Mouse (Mus musculus): ENCODE results near the gene Rdh16. TPM values are rescaled to one million over a fixed set of nuclear protein-coding genes. Genes with fewer than 3 reads are reported as not detected.
"Not testable (repeated sequence)": the region's sequence is repeated elsewhere in the genome, so short reads cannot be mapped to it uniquely, and the experiment has no call there.

Gene Rdh16
- polyA plus RNA-seq, 1 experiment from 2014 or later, result not detected

DNA sequence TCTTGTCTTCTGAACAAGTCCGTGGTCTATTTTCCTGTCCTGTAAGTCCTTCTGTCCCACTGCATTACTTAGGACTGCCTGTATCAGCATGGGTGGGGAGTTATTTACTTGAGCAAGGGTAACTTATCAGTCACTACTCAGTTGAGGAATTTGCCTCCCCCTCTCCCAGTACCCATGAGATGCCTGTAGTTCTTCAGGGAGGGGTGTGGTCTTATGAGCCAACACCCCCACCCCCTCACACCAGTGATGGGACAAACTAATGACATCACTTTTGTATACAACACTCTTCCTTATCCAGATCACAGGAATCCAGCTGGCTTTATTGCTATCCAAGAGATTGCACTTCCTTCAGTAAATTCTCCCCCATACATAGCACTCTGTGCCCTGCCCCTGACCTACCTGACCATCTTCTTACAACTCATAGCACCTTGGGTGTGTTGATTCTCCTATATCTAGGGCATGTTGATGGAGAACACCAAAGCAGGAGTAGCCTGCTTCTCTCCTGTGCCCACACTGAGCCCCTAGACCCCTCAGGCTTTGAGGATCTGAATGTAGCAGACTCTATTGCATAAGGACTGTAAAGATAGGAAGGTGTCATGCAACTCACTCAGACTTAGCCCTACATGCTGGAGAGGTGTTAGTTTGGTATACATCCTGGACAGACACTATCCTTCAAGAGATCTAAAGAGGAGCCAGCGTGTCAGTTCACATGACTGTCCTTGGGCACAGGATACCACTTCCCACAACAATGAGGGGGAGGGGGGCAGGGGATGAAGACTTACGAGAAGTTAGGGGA lies 77.5 kb downstream of the Rdh16 start:
- Histone ChIP-seq H3K27ac (replicated peaks) (no peak overlapping the region), H3K27me3 (no peaks in the 10 kb centered on the region), H3K4me3 (replicated peaks) (no peak overlapping the region), H3K9ac (no peak overlapping the region), H3K4me2 (replicated peaks) (no peak overlapping the region), H3K9me3 (replicated peaks) (no peaks in the 10 kb centered on the region), H3K36me3 (no peaks in the 10 kb centered on the region), H3K4me1 (no peaks in the 10 kb centered on the region)
- no peak for ATAC-seq (ENCODE audit: insufficient number of reproducible peaks, low FRiP score, low TSS enrichment, low read depth)
- WGBS, result 75% methylated on average over 3 of the region's 3 CpGs

DNA sequence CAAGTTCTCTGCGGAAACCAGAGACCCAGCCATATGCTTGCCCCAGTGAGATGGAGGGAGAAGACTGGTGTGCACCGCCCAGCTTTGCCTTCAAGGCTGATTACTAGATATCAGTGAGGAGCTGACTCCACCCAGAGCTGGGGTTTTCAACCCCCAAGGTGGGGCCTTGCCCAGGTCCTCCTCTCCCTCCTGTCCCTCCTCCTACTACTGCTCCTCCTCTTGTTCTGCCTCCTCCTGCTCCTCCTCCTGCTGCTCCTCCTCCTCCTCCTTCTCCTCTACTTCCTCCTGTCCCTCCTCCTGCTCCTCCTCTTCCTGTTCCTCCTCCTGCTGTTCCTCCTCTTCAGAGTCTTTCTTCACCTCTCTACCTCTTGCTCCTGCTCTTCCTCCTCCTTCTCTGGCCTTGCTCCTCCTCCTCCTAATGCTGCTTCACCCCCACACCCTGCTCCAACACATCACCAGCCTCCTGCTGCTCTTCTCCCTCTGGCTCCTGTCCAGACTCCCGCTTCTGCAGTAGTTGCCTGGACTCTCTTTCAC lies 78.3 kb downstream of the Rdh16 start:
- no peaks in the 10 kb centered on the region for H3K9me3 ChIP-seq (replicated peaks)
- no peak overlapping the region for H3K9ac ChIP-seq
- H3K4me1 ChIP-seq, result no peaks in the 10 kb centered on the region
- no peak overlapping the region for H3K4me3 ChIP-seq (replicated peaks)
- no peak; the same call in 1 of the 2 replicates for ATAC-seq (ENCODE audit: insufficient number of reproducible peaks, low FRiP score, low TSS enrichment, low read depth)
- H3K27ac ChIP-seq (replicated peaks), result no peak overlapping the region
- 75% methylated on average over 3 of the region's 3 CpGs for WGBS
- no peaks in the 10 kb centered on the region for H3K27me3 ChIP-seq
- no peaks in the 10 kb centered on the region for H3K36me3 ChIP-seq
- no peak overlapping the region for H3K4me2 ChIP-seq (replicated peaks)

DNA sequence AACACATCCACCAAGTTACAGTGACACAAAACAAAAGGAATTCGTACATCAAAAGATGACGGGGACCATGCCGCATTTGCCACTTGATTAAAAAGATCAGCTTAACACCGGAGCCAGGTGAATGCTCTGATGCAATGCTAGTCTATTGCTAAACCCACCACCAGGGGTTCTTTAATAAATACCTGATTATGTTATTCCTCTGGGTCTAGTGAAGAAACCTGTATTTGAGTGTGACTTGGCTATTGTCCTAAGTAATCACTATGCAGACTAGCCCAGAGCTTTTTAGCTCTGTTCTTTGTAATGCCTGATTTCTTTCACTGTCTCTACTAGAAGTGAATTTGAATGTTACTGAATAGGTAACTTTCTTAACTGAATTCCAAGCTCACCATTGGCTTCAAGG lies 80.1 kb downstream of the Rdh16 start:
- Histone ChIP-seq H3K4me2 (replicated peaks) (no peak overlapping the region), H3K4me3 (replicated peaks) (no peak overlapping the region), H3K36me3 (no peaks in the 10 kb centered on the region), H3K4me1 (no peaks in the 10 kb centered on the region), H3K27ac (replicated peaks) (no peak overlapping the region), H3K9me3 (replicated peaks) (no peaks in the 10 kb centered on the region), H3K9ac (no peak overlapping the region), H3K27me3 (no peaks in the 10 kb centered on the region)
- 79% methylated on average over 4 of the region's 4 CpGs for WGBS
- no peak for ATAC-seq (ENCODE audit: insufficient number of reproducible peaks, low FRiP score, low TSS enrichment, low read depth)

DNA sequence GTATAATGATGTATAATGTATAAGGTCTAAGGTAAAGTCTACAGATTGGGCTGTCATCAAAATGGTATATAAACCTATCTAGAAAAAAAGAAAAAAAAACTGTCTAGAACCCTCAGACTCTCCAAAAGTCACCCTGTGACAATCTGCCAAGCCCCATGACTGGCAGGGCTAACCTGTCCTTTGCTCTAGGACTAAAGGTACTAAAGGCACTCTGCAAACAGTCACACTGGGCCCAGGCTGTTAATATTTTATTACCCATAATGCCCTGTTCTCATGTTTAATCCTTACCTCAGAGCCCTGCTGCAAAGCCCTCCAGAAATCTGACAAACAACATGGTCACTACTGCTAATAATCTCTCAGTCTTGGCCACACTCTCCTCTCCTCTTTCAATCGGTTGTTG lies 85.6 kb downstream of the Rdh16 start:
- no peak overlapping the region for H3K4me2 ChIP-seq (replicated peaks)
- H3K4me1 ChIP-seq, result no peaks in the 10 kb centered on the region
- ATAC-seq (ENCODE audit: insufficient number of reproducible peaks, low FRiP score, low TSS enrichment, low read depth), result no peak
- WGBS, result 80% methylated on average over 1 of the region's 1 CpGs
- no peak overlapping the region for H3K27ac ChIP-seq (replicated peaks)
- H3K9me3 ChIP-seq (replicated peaks), result no peaks in the 10 kb centered on the region
- no peaks in the 10 kb centered on the region for H3K27me3 ChIP-seq
- no peak overlapping the region for H3K4me3 ChIP-seq (replicated peaks)
- no peak overlapping the region for H3K9ac ChIP-seq
- no peaks in the 10 kb centered on the region for H3K36me3 ChIP-seq

DNA sequence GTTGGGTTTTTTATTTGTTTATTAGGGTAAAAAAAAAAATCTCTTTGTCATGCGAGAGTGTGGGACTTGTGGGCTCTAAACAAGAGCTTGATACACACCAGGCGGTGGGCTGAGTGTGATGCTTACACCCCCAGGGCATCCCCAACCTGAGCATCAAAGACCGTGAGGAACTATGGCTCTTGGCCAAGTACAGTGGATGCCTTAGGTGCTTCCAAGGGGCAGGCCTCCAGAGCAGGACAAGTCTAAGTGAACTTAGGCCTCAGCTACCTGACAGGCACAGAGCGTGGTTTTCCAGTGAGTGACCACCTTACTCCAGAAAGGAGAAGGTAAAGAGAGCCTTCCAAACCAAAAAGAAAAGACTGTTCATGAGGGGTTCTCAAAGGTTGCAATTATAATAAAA lies 86.0 kb downstream of the Rdh16 start:
- 58% methylated on average over 4 of the region's 4 CpGs for WGBS
- no peaks in the 10 kb centered on the region for H3K36me3 ChIP-seq
- H3K4me2 ChIP-seq (replicated peaks), result no peak overlapping the region
- no peaks in the 10 kb centered on the region for H3K9me3 ChIP-seq (replicated peaks)
- H3K4me1 ChIP-seq, result no peaks in the 10 kb centered on the region
- no peak for ATAC-seq (ENCODE audit: insufficient number of reproducible peaks, low FRiP score, low TSS enrichment, low read depth)
- H3K27me3 ChIP-seq, result no peaks in the 10 kb centered on the region
- no peak overlapping the region for H3K9ac ChIP-seq
- H3K27ac ChIP-seq (replicated peaks), result no peak overlapping the region
- no peak overlapping the region for H3K4me3 ChIP-seq (replicated peaks)

DNA sequence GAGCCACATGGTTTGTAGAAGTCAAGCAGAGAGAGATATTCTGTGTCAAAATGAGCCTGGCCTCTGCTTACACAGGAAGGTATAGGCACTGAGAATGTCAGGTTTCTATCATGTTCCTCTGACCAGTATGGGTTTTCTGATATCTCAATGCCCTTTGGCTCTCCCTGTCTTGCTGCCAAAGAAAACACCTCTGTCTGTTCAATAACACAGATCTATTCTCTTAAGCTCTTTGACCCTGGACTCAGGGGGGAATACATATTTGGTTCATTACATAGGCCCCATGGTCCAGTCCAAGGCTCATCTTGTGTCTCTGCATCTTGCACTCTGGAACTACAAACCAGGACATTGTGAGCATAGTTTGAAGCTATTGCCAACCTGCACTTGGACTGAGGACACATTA lies 87.7 kb downstream of the Rdh16 start, which contains the start of gene Rdh7:
Gene Rdh7, minus strand, starts transcription at position 213 of the 400 bp plus-strand sequence.
- no peaks in the 10 kb centered on the region for H3K27me3 ChIP-seq
- no peak for ATAC-seq (ENCODE audit: insufficient number of reproducible peaks, low FRiP score, low TSS enrichment, low read depth)
- no peak within 1 kb of the TSS for H3K27ac ChIP-seq (replicated peaks)
- H3K9ac ChIP-seq, result no peak within 1 kb of the TSS
- no peak within 1 kb of the TSS for H3K4me2 ChIP-seq (replicated peaks)
- no peaks in the 10 kb centered on the region for H3K36me3 ChIP-seq
- no peaks in the 10 kb centered on the region for H3K9me3 ChIP-seq (replicated peaks)
- H3K4me1 ChIP-seq, result no peaks in the 10 kb centered on the region
- no peak within 1 kb of the TSS for H3K4me3 ChIP-seq (replicated peaks)

DNA sequence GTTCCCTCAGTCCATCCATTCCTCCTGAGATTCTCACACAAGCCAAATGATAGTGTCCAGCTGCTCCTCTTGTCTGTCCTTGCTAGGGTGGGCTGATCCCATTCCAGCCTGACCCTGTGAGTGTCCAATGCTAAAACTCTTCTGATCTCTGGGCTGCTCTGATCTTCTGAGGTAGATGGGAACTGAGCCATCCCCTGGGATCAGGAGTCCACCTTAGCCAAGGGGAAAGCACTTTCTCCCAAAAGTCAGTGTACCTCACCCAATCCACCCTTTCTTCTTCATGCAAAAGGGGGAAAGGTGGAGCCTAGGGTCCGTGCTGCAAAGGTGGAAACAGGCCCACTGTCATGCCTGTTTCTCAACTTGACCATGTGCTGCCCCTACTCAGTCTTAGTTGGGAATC lies 90.5 kb downstream of the Rdh16 start:
- H3K9me3 ChIP-seq (replicated peaks), result no peaks in the 10 kb centered on the region
- no peak overlapping the region for H3K4me3 ChIP-seq (replicated peaks)
- H3K4me1 ChIP-seq, result no peaks in the 10 kb centered on the region
- no peak overlapping the region for H3K27ac ChIP-seq (replicated peaks)
- no peak for ATAC-seq (ENCODE audit: insufficient number of reproducible peaks, low FRiP score, low TSS enrichment, low read depth)
- no peaks in the 10 kb centered on the region for H3K27me3 ChIP-seq
- no peaks in the 10 kb centered on the region for H3K36me3 ChIP-seq
- H3K4me2 ChIP-seq (replicated peaks), result no peak overlapping the region
- no peak overlapping the region for H3K9ac ChIP-seq
- whole genome bisulfite sequencing, result 70% methylated on average over 1 of the region's 1 CpGs

DNA sequence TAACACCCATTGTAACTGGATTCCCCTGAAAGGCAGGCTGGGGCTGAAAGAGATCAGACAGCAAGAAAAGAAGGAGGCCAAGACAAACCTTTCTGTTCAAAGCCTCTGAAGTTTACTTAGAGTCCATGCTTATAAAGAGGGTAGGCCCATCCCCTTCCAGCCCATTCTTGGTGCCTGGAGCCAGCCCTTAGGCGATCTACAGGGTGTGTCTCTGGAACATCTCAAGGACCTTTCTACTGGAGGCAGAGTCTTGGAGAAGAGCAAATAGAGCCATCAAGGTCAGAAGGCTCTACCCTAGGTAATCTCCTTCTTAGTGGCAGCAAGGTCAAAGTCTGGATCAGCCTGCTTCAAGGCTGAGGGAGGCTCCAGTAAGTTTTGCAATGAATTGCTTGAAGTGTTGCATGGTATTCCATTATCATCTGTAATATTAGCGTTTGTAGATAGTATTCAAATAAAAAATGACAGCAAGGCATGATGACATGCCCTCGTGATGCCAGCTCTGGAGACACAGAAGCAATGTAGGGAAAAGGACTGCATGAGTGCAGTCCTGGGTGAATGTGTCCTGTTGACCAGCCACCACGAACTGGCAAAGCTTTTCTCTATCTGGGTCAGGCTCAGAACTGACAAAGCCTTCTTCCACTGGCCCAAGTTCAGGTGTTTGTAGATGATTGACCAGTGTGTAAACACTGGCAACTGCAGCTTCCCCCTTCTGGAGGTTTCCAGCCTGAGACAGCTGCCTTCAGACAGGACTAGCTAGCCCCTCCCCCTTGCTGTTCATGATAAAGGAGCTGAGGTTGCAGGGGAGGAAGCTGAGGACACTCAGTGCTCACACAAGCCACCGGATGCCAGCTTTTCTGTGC lies 92.4 kb downstream of the Rdh16 start:
- 66% methylated on average over 5 of the region's 5 CpGs for WGBS
- not testable (repeated sequence) for H3K4me2 ChIP-seq (replicated peaks); ATAC-seq (ENCODE audit: insufficient number of reproducible peaks, low FRiP score, low TSS enrichment, low read depth); H3K27me3 ChIP-seq; H3K9ac ChIP-seq; H3K9me3 ChIP-seq (replicated peaks); H3K4me1 ChIP-seq; H3K27ac ChIP-seq (replicated peaks); H3K4me3 ChIP-seq (replicated peaks); H3K36me3 ChIP-seq

Other genes with a start within 250 kb of the Rdh16 start
- gene Lrp1, start 180.0 kb upstream of the Rdh16 start, polyA plus RNA-seq (2015; fragmentation: Nextera tagmentation; extraction: Ambion mirVana), result 161 and 163 TPM in 2 replicates
- 35.3 and 36.2 TPM in 2 replicates for gene Stat6, start 158.2 kb upstream of the Rdh16 start, polyA plus RNA-seq (2015; fragmentation: Nextera tagmentation; extraction: Ambion mirVana)
- gene Nemp1, start 134.3 kb upstream of the Rdh16 start, polyA plus RNA-seq (2015; fragmentation: Nextera tagmentation; extraction: Ambion mirVana), result 10.1 and 11.3 TPM in 2 replicates
- gene Nab2, start 132.6 kb upstream of the Rdh16 start, polyA plus RNA-seq (2015; fragmentation: Nextera tagmentation; extraction: Ambion mirVana), result 30.8 and 33.2 TPM in 2 replicates
- 0.49 and 0.57 TPM in 2 replicates for gene Myo1a, start 96.0 kb upstream of the Rdh16 start, polyA plus RNA-seq (2015; fragmentation: Nextera tagmentation; extraction: Ambion mirVana)
- 0.25 TPM in 1 of 2 replicates, not detected in the other for gene Tac2, start 76.7 kb upstream of the Rdh16 start, polyA plus RNA-seq (2015; fragmentation: Nextera tagmentation; extraction: Ambion mirVana)
- 3.1 and 3.2 TPM in 2 replicates for gene Zbtb39, start 61.6 kb upstream of the Rdh16 start, polyA plus RNA-seq (2015; fragmentation: Nextera tagmentation; extraction: Ambion mirVana)
- gene Gpr182, start 49.4 kb upstream of the Rdh16 start, polyA plus RNA-seq (2015; fragmentation: Nextera tagmentation; extraction: Ambion mirVana), result 1.5 and 2.0 TPM in 2 replicates
- gene Rdh1, start 41.4 kb upstream of the Rdh16 start, polyA plus RNA-seq (2015; fragmentation: Nextera tagmentation; extraction: Ambion mirVana), result 0.36 and 0.38 TPM in 2 replicates
- 1.9 and 2.1 TPM in 2 replicates for gene Rdh16f1, start 41.4 kb upstream of the Rdh16 start, polyA plus RNA-seq (2015; fragmentation: Nextera tagmentation; extraction: Ambion mirVana)
- not detected in 2 replicates for gene Rdh9, start 24.8 kb upstream of the Rdh16 start, polyA plus RNA-seq (2015; fragmentation: Nextera tagmentation; extraction: Ambion mirVana)
- not detected in 2 replicates for gene Rdh19, start 48.8 kb downstream of the Rdh16 start, polyA plus RNA-seq (2015; fragmentation: Nextera tagmentation; extraction: Ambion mirVana)
- not detected in 2 replicates for gene Rdh16f2, start 65.3 kb downstream of the Rdh16 start, polyA plus RNA-seq (2015; fragmentation: Nextera tagmentation; extraction: Ambion mirVana)
- gene Rdh7, start 87.7 kb downstream of the Rdh16 start, polyA plus RNA-seq (2015; fragmentation: Nextera tagmentation; extraction: Ambion mirVana), result not detected in 2 replicates
- gene Sdr9c7, start 97.4 kb downstream of the Rdh16 start, polyA plus RNA-seq (2015; fragmentation: Nextera tagmentation; extraction: Ambion mirVana), result 5.5 and 6.7 TPM in 2 replicates
- gene Hsd17b6, start 206.5 kb downstream of the Rdh16 start, polyA plus RNA-seq (2015; fragmentation: Nextera tagmentation; extraction: Ambion mirVana), result 0.38 and 1.1 TPM in 2 replicates
- gene Prim1, start 214.0 kb downstream of the Rdh16 start, polyA plus RNA-seq (2015; fragmentation: Nextera tagmentation; extraction: Ambion mirVana), result 65.6 and 68.6 TPM in 2 replicates
- 690 and 754 TPM in 2 replicates for gene Naca, start 234.4 kb downstream of the Rdh16 start, polyA plus RNA-seq (2015; fragmentation: Nextera tagmentation; extraction: Ambion mirVana)

Measured in embryonic facial prominence, embryonic 15.5 days (tissue).